Mouse (Mus musculus): Measurements from ENCODE around the gene Pex26. TPM values are rescaled to one million over a fixed set of nuclear protein-coding genes. Genes with fewer than 3 reads are reported as not detected.

Pex26 gene
- polyA plus RNA-seq (2014; fragmentation: Nextera tagmentation; extraction: Ambion mirVana): 3.8 and 4.1 TPM in 2 replicates

DNA sequence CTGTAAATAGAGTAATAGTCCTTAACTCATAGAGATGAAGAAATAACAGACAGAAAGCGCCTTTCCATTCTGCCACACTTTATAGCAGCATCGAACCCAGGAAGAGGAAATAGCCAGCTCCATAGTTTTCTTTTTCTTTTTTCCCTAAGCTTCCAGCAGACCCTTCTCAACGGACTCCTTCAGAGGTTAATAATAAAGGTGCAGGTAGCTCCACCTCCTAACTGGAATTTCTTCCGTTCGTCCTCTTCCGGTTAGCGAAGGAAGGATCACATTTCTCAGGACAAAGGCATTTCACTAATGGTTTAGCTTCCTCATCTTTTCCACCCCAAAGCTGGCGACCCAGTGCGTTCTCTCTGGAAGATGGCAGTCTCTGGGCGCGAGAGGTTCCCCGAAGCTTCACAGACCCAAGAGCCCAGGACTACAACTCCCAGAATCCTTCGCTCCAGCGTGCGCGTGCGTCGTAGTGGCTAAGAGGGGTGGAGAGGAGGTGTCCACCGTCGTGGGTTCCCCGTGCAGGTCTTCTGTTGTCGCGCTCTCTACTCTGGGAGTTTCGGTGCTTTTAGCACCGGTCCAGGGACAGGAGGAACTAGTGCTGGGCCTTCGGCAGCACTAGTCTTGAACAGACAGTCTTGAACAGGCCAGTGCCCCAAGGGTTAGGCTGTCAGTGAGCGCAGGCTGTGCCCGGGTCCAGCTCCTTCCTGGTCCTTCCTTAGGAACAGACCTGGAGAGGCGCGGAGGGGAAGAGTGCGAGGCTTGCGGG lies at the start of gene Pex26:
Pex26 (plus strand) TSS at position 254 of the 760 bp plus-strand sequence.
- Histone ChIP-seq H3K4me2 (peak within 1 kb of the TSS; percentile 91), H3K4me3 (ENCODE audit: low read depth, low read length) (peak within 1 kb of the TSS; percentile 67), H3K36me3 (ENCODE audit: control insufficient read depth, insufficient read depth, low read length) (0 out of 2 replicates have a peak, but pooled peaks cover 2% of the 10 kb centered on the region), H3K9ac (ENCODE audit: low read depth, low read length) (peak within 1 kb of the TSS; percentile 74), H3K27ac (ENCODE audit: low read depth, low read length) (peak within 1 kb of the TSS; percentile 25; the same call in 1 of the 2 replicates), H3K9me3 (replicated peaks; ENCODE audit: control insufficient read depth, low read length) (no peaks in the 10 kb centered on the region), H3K4me1 (ENCODE audit: control insufficient read depth, insufficient read depth, low read length) (peaks cover 10% of the 10 kb centered on the region), H3K27me3 (ENCODE audit: control insufficient read depth, insufficient read depth, low read length) (no peaks in the 10 kb centered on the region; the same call in 1 of the 2 replicates)
- WGBS (ENCODE audit: insufficient replicate concordance): 1% methylated on average over 32 of the region's 32 CpGs
- ATAC-seq (replicated peaks; ENCODE audit: insufficient number of reproducible peaks, low FRiP score, low TSS enrichment): peak; percentile 79

DNA sequence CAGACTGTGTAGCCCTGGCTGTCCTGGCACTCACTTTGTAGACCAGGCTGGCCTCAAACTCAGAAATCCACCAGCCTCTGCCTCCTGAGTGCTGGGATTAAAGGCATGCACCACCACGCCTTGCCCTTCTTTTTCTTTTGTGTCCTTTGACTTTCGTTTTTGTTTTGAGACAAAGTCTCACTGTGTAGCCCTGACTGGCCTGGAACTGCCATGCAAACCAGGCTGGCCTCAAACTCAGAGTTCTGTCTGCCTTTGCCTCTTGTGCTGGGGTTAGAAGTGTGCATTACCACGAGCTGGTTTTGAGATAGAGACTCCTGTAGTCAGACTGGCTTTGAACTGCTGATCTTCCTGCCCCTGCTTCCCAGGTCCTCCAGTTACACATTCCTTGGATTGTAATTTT lies 49.2 kb upstream of the Pex26 start:
- WGBS (ENCODE audit: insufficient replicate concordance): 48% methylated on average over 3 of the region's 3 CpGs
- Histone ChIP-seq H3K27ac (ENCODE audit: low read depth, low read length) (no peak overlapping the region), H3K9ac (ENCODE audit: low read depth, low read length) (no peak overlapping the region), H3K4me1 (ENCODE audit: control insufficient read depth, insufficient read depth, low read length) (peaks cover 13% of the 10 kb centered on the region), H3K9me3 (replicated peaks; ENCODE audit: control insufficient read depth, low read length) (no peaks in the 10 kb centered on the region), H3K36me3 (ENCODE audit: control insufficient read depth, insufficient read depth, low read length) (no peaks in the 10 kb centered on the region), H3K4me3 (ENCODE audit: low read depth, low read length) (no peak overlapping the region), H3K4me2 (no peak overlapping the region), H3K27me3 (ENCODE audit: control insufficient read depth, insufficient read depth, low read length) (peaks cover 14% of the 10 kb centered on the region; the same call in 1 of the 2 replicates)
- ATAC-seq (replicated peaks; ENCODE audit: insufficient number of reproducible peaks, low FRiP score, low TSS enrichment): no peak

DNA sequence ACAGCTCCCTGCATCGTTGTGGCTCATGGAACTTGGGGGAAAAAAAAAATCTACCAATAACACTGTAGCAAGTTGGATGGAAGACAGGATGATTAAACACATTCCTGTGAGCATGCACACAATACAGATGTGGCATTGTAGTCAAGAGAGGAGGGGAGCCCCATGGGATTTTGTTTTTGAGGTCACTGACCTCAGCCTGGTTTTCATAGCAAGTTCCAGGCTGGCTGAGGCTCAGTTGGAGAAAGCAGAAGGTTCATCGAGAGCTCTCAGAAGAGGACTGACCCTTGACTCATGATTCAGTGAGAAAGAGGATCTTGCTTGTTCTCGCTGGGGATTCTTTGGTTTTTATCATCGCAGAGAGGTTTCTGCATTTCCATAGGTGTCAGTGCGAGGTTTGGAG lies 48.6 kb upstream of the Pex26 start:
- H3K9ac ChIP-seq (ENCODE audit: low read depth, low read length): no peak overlapping the region
- no peak overlapping the region for H3K4me2 ChIP-seq
- no peak overlapping the region for H3K4me3 ChIP-seq (ENCODE audit: low read depth, low read length)
- H3K27me3 ChIP-seq (ENCODE audit: control insufficient read depth, insufficient read depth, low read length): peaks cover 14% of the 10 kb centered on the region; the same call in 1 of the 2 replicates
- H3K36me3 ChIP-seq (ENCODE audit: control insufficient read depth, insufficient read depth, low read length): no peaks in the 10 kb centered on the region
- no peaks in the 10 kb centered on the region for H3K9me3 ChIP-seq (replicated peaks; ENCODE audit: control insufficient read depth, low read length)
- peaks cover 9% of the 10 kb centered on the region for H3K4me1 ChIP-seq (ENCODE audit: control insufficient read depth, insufficient read depth, low read length)
- no peak for ATAC-seq (replicated peaks; ENCODE audit: insufficient number of reproducible peaks, low FRiP score, low TSS enrichment)
- H3K27ac ChIP-seq (ENCODE audit: low read depth, low read length): no peak overlapping the region
- 49% methylated on average over 5 of the region's 5 CpGs for WGBS (ENCODE audit: insufficient replicate concordance)

DNA sequence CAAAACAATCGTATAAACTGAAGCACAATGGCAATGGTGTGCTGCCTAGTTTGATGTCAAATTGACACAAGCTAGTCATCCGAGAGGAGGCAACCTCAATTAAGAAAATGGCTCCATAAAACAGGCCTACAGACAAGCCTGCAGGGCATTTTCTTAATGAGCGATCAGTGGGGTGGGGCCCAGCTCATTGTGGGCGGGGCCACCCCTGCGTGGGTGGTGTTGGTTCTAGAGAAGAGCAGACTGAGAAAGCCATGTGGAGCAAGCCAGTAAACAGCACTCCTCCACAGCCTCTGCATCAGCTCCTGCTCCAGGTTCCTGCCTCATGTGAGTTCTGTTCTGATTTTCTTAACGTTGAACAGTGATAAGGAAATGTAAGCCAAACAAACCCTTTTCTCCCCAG lies 46.2 kb upstream of the Pex26 start:
- Histone ChIP-seq H3K27ac (ENCODE audit: low read depth, low read length) (no peak overlapping the region), H3K4me1 (ENCODE audit: control insufficient read depth, insufficient read depth, low read length) (no peaks in the 10 kb centered on the region), H3K9me3 (replicated peaks; ENCODE audit: control insufficient read depth, low read length) (no peaks in the 10 kb centered on the region), H3K9ac (ENCODE audit: low read depth, low read length) (no peak overlapping the region), H3K4me3 (ENCODE audit: low read depth, low read length) (no peak overlapping the region), H3K36me3 (ENCODE audit: control insufficient read depth, insufficient read depth, low read length) (no peaks in the 10 kb centered on the region), H3K27me3 (ENCODE audit: control insufficient read depth, insufficient read depth, low read length) (peaks cover 2% of the 10 kb centered on the region; the same call in 1 of the 2 replicates), H3K4me2 (no peak overlapping the region)
- 64% methylated on average over 6 of the region's 6 CpGs for WGBS (ENCODE audit: insufficient replicate concordance)
- no peak for ATAC-seq (replicated peaks; ENCODE audit: insufficient number of reproducible peaks, low FRiP score, low TSS enrichment)

GRCm38 (mm10) chr6:121138338-121139040 lies 45.0 kb upstream of the Pex26 start:
- Histone ChIP-seq H3K4me2 (no peak overlapping the region), H3K4me1 (ENCODE audit: control insufficient read depth, insufficient read depth, low read length) (no peaks in the 10 kb centered on the region), H3K9ac (ENCODE audit: low read depth, low read length) (no peak overlapping the region), H3K9me3 (replicated peaks; ENCODE audit: control insufficient read depth, low read length) (no peaks in the 10 kb centered on the region), H3K36me3 (ENCODE audit: control insufficient read depth, insufficient read depth, low read length) (no peaks in the 10 kb centered on the region), H3K27me3 (ENCODE audit: control insufficient read depth, insufficient read depth, low read length) (no peaks in the 10 kb centered on the region), H3K4me3 (ENCODE audit: low read depth, low read length) (no peak overlapping the region), H3K27ac (ENCODE audit: low read depth, low read length) (no peak overlapping the region)
- 72% methylated on average over 12 of the region's 12 CpGs for WGBS (ENCODE audit: insufficient replicate concordance)
- ATAC-seq (replicated peaks; ENCODE audit: insufficient number of reproducible peaks, low FRiP score, low TSS enrichment): no peak

DNA sequence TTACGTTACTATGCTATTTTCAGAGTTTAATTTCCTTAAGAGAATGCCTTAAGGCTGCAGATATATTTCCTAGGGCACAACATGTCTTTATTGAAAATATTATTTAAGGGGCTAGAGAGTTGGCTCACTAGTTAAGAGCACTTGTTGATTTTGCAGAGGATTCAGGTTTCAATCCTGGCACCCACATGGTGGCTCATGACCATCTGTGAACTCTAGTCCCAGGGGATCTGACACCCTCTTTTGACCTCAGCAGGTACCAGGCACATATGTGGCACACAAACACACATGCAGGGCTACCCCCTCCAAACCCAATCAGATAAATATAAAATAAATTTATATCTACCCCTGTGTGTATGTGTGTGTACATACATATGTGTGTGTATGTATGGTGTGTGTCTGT lies 44.2 kb upstream of the Pex26 start:
- ATAC-seq (replicated peaks; ENCODE audit: insufficient number of reproducible peaks, low FRiP score, low TSS enrichment): no peak
- no peak overlapping the region for H3K4me2 ChIP-seq
- H3K9ac ChIP-seq (ENCODE audit: low read depth, low read length): no peak overlapping the region
- H3K36me3 ChIP-seq (ENCODE audit: control insufficient read depth, insufficient read depth, low read length): no peaks in the 10 kb centered on the region
- no peak overlapping the region for H3K27ac ChIP-seq (ENCODE audit: low read depth, low read length)
- no peak overlapping the region for H3K4me3 ChIP-seq (ENCODE audit: low read depth, low read length)
- H3K9me3 ChIP-seq (replicated peaks; ENCODE audit: control insufficient read depth, low read length): no peaks in the 10 kb centered on the region
- 92% methylated on average over 1 of the region's 1 CpGs for WGBS (ENCODE audit: insufficient replicate concordance)
- H3K4me1 ChIP-seq (ENCODE audit: control insufficient read depth, insufficient read depth, low read length): 0 out of 2 replicates have a peak, but pooled peaks cover 2% of the 10 kb centered on the region
- no peaks in the 10 kb centered on the region for H3K27me3 ChIP-seq (ENCODE audit: control insufficient read depth, insufficient read depth, low read length)

- H3K36me3 ChIP-seq (ENCODE audit: control insufficient read depth, insufficient read depth, low read length): no peaks in the 10 kb centered on the region
- H3K4me2 ChIP-seq: no peak overlapping the region
- H3K4me1 ChIP-seq (ENCODE audit: control insufficient read depth, insufficient read depth, low read length): peaks cover 5% of the 10 kb centered on the region; the same call in 1 of the 2 replicates
- H3K27ac ChIP-seq (ENCODE audit: low read depth, low read length): no peak overlapping the region
- no peak overlapping the region for H3K9ac ChIP-seq (ENCODE audit: low read depth, low read length)
- H3K27me3 ChIP-seq (ENCODE audit: control insufficient read depth, insufficient read depth, low read length): no peaks in the 10 kb centered on the region
- no peak for ATAC-seq (replicated peaks; ENCODE audit: insufficient number of reproducible peaks, low FRiP score, low TSS enrichment)
- no peaks in the 10 kb centered on the region for H3K9me3 ChIP-seq (replicated peaks; ENCODE audit: control insufficient read depth, low read length)
- H3K4me3 ChIP-seq (ENCODE audit: low read depth, low read length): no peak overlapping the region
- 77% methylated on average over 7 of the region's 7 CpGs for WGBS (ENCODE audit: insufficient replicate concordance)
These were observed 41.2 kb upstream of the Pex26 start for GRCm38 (mm10) chr6:121142298-121142697.

DNA sequence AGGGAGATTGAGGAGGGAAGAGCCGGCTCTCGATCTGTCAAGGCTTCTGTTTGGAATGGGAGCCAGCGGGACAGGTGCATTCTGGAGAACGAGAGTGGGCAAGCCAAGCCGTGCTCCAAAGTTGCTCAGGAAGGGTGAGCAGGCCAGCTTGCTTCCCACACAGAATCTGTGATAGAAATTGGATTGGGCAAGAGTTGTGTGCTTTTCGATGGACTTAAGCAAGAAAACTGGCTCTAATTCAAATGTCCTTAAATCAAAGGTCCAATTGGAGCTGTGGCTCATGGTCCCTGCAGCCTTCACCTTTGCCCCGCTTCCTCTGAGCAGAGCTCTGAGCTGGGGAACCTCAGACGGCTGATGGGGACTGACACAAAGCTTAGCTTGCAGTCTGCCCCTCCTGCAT lies 40.0 kb upstream of the Pex26 start:
- H3K4me3 ChIP-seq (ENCODE audit: low read depth, low read length): no peak overlapping the region
- H3K27ac ChIP-seq (ENCODE audit: low read depth, low read length): no peak overlapping the region
- WGBS (ENCODE audit: insufficient replicate concordance): 81% methylated on average over 8 of the region's 8 CpGs
- H3K36me3 ChIP-seq (ENCODE audit: control insufficient read depth, insufficient read depth, low read length): no peaks in the 10 kb centered on the region
- H3K9me3 ChIP-seq (replicated peaks; ENCODE audit: control insufficient read depth, low read length): no peaks in the 10 kb centered on the region
- no peaks in the 10 kb centered on the region for H3K27me3 ChIP-seq (ENCODE audit: control insufficient read depth, insufficient read depth, low read length)
- H3K4me1 ChIP-seq (ENCODE audit: control insufficient read depth, insufficient read depth, low read length): peaks cover 7% of the 10 kb centered on the region; the same call in 1 of the 2 replicates
- H3K9ac ChIP-seq (ENCODE audit: low read depth, low read length): no peak overlapping the region
- no peak for ATAC-seq (replicated peaks; ENCODE audit: insufficient number of reproducible peaks, low FRiP score, low TSS enrichment)
- H3K4me2 ChIP-seq: no peak overlapping the region
